Mouse (Mus musculus): ENCODE data around the gene Olfr513. TPM values are rescaled to one million over a fixed set of nuclear protein-coding genes. Genes with fewer than 3 reads are reported as not detected.

Olfr513 gene
- not detected in 2 replicates for polyA plus RNA-seq (2016; fragmentation: Nextera tagmentation; extraction: Ambion mirVana)

DNA sequence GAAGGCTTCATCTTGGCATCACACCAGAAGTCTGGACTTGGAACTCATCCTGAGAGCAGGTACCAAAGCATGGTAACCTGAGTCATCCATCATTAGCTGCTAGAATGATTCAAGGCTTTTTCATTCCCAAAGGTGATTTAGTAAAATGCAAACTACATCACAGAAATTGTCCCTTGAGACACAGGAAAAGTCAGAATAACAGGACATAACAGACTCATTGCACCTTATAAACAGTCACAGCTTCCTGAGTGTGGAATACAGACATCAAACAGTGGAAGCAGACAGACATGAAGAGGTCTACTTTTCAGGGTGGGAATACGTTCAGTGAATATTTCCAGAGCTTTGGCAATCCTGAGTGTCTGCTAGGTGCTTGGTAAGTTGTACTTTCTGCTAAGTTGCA, at the start of gene Olfr513:
Gene Olfr513, plus strand, starts transcription at position 301 of the 400 bp plus-strand sequence.
- Histone ChIP-seq H3K27ac (no peak within 1 kb of the TSS), H3K4me1 (replicated peaks) (no peaks in the 10 kb centered on the region), H3K27me3 (ENCODE audit: insufficient read depth, poor library complexity, severe bottlenecking) (no peaks in the 10 kb centered on the region), H3K36me3 (no peaks in the 10 kb centered on the region), H3K9me3 (no peaks in the 10 kb centered on the region), H3K4me3 (no peak within 1 kb of the TSS)
- no peak for DNase-seq (ENCODE audit: low spot score)
- 73% methylated on average over 1 of the region's 1 CpGs for WGBS

DNA sequence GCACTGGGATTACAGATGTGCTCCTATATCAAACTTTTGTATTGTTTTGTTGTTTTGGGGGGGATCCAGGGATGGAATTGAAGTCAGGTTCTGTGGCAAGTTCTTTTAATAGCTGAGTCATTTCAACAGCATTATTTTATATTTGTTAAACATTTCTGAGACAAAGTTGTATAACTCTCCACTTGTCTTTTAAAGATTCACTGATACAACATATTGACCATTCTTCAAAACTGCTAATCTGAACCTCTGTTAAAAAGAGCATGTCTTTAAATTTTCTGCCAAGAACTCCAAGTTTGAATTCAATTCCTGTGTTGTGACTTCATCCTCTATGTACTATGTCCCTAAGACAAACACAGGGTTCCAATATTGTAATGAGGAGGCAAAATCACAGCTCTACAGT, 37.8 kb upstream of the Olfr513 start, which contains the start of gene Olfr512:
Gene Olfr512, plus strand, starts transcription at position 301 of the 400 bp plus-strand sequence.
- no peaks in the 10 kb centered on the region for H3K27me3 ChIP-seq (ENCODE audit: insufficient read depth, poor library complexity, severe bottlenecking)

DNA sequence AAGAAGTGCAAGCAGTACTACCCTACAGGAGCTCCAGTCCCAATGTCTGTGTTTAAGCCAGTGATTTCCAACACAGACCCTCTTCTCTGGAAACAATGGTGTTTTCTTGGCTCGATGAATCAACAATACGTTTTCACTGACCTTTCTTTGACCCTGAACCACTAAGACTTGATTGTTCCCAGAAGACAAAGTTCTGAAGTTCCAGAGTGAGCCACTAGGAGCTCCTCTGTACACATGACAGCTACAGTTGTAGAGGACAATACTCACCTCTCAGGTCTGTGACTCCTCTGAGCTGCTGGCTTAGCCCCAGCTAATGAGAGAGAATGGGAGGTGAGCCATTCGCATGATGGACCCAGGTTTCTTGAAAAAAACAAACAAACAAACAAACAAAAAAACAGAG, 9.6 kb downstream of the Olfr513 start:
- H3K27me3 ChIP-seq (ENCODE audit: insufficient read depth, poor library complexity, severe bottlenecking), result no peaks in the 10 kb centered on the region
- WGBS, result 28% methylated on average over 3 of the region's 3 CpGs
- H3K27ac ChIP-seq, result no peak overlapping the region
- no peaks in the 10 kb centered on the region for H3K36me3 ChIP-seq
- no peaks in the 10 kb centered on the region for H3K9me3 ChIP-seq
- DNase-seq (ENCODE audit: low spot score), result no peak
- H3K4me1 ChIP-seq (replicated peaks), result peaks cover 5% of the 10 kb centered on the region
- no peak overlapping the region for H3K4me3 ChIP-seq

More for the DNA sequence above, 37.8 kb upstream of the Olfr513 start, which contains the start of gene Olfr512:
- no peaks in the 10 kb centered on the region for H3K9me3 ChIP-seq
- no peak within 1 kb of the TSS for H3K27ac ChIP-seq
- no peak for DNase-seq (ENCODE audit: low spot score)
- no peaks in the 10 kb centered on the region for H3K4me1 ChIP-seq (replicated peaks)
- no peak within 1 kb of the TSS for H3K4me3 ChIP-seq
- H3K36me3 ChIP-seq, result no peaks in the 10 kb centered on the region

DNA sequence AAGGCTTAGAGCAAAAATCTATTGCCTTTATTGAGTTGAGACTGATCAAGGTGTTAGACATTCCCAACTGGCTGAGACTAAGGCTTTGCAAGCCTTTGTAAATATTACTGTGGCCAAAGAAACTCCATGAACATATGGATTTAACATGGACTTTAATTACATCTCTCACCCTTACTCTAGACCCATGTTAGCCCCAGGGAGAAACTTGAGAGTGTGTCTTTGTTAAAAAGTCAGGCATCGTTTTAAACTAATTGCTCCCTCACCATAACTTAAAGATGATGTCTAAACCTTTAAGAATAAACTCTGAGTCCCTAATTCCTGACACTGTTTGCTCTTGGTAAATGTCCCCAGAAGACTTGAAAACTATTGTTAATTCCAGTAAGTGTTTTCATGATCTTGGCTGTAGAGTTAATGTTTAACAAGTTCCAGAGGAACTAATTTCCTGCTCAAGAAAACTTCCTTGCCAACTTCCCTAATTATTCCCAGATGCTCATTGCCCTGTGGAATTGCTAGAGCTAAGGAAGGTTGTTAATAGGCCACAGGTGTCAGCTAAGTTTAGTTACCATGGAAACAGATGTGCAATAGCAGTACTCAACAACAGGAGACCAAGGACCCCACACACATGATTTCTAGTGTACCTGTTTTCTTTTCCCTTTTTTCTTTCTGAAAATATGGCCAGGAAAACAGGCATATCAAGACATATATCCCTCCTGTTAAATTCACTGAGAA, 46.6 kb downstream of the Olfr513 start:
- H3K9me3 ChIP-seq, result no peaks in the 10 kb centered on the region
- no peak overlapping the region for H3K27ac ChIP-seq
- no peaks in the 10 kb centered on the region for H3K27me3 ChIP-seq (ENCODE audit: insufficient read depth, poor library complexity, severe bottlenecking)
- no peak for DNase-seq (ENCODE audit: low spot score)
- no peaks in the 10 kb centered on the region for H3K36me3 ChIP-seq
- WGBS, result 58% methylated on average over 1 of the region's 1 CpGs
- H3K4me1 ChIP-seq (replicated peaks), result no peaks in the 10 kb centered on the region
- no peak overlapping the region for H3K4me3 ChIP-seq

Other genes with a start within 250 kb of the Olfr513 start
- not detected in 2 replicates for gene Olfr502, start 225.9 kb upstream of the Olfr513 start, polyA plus RNA-seq (2016; fragmentation: Nextera tagmentation; extraction: Ambion mirVana)
- gene Olfr503, start 206.4 kb upstream of the Olfr513 start, polyA plus RNA-seq (2016; fragmentation: Nextera tagmentation; extraction: Ambion mirVana), result not detected in 2 replicates
- gene Olfr504, start 185.2 kb upstream of the Olfr513 start, polyA plus RNA-seq (2016; fragmentation: Nextera tagmentation; extraction: Ambion mirVana), result not detected in 2 replicates
- gene Olfr506, start 140.2 kb upstream of the Olfr513 start, polyA plus RNA-seq (2016; fragmentation: Nextera tagmentation; extraction: Ambion mirVana), result not detected in 2 replicates
- not detected in 2 replicates for gene Olfr507, start 129.2 kb upstream of the Olfr513 start, polyA plus RNA-seq (2016; fragmentation: Nextera tagmentation; extraction: Ambion mirVana)
- gene Olfr508, start 121.0 kb upstream of the Olfr513 start, polyA plus RNA-seq (2016; fragmentation: Nextera tagmentation; extraction: Ambion mirVana), result not detected in 2 replicates
- not detected in 2 replicates for gene Olfr509, start 99.1 kb upstream of the Olfr513 start, polyA plus RNA-seq (2016; fragmentation: Nextera tagmentation; extraction: Ambion mirVana)
- not detected in 2 replicates for gene Olfr510, start 84.6 kb upstream of the Olfr513 start, polyA plus RNA-seq (2016; fragmentation: Nextera tagmentation; extraction: Ambion mirVana)
- not detected in 2 replicates for gene Olfr512, start 37.7 kb upstream of the Olfr513 start, polyA plus RNA-seq (2016; fragmentation: Nextera tagmentation; extraction: Ambion mirVana)
- not detected in 2 replicates for gene Olfr514, start 75.0 kb downstream of the Olfr513 start, polyA plus RNA-seq (2016; fragmentation: Nextera tagmentation; extraction: Ambion mirVana)
- not detected in 2 replicates for gene Olfr516, start 99.6 kb downstream of the Olfr513 start, polyA plus RNA-seq (2016; fragmentation: Nextera tagmentation; extraction: Ambion mirVana)
- gene Olfr517, start 121.4 kb downstream of the Olfr513 start, polyA plus RNA-seq (2016; fragmentation: Nextera tagmentation; extraction: Ambion mirVana), result not detected in 2 replicates
- not detected in 2 replicates for gene Olfr518, start 134.0 kb downstream of the Olfr513 start, polyA plus RNA-seq (2016; fragmentation: Nextera tagmentation; extraction: Ambion mirVana)
- gene Olfr519, start 143.4 kb downstream of the Olfr513 start, polyA plus RNA-seq (2016; fragmentation: Nextera tagmentation; extraction: Ambion mirVana), result not detected in 2 replicates
- gene Nlrp10, start 179.2 kb downstream of the Olfr513 start, polyA plus RNA-seq (2016; fragmentation: Nextera tagmentation; extraction: Ambion mirVana), result 0.15 TPM in 1 of 2 replicates, not detected in the other
- gene Eif3f, start 183.4 kb downstream of the Olfr513 start, polyA plus RNA-seq (2016; fragmentation: Nextera tagmentation; extraction: Ambion mirVana), result 77.2 and 84.5 TPM in 2 replicates
- gene Tub, start 199.4 kb downstream of the Olfr513 start, polyA plus RNA-seq (2016; fragmentation: Nextera tagmentation; extraction: Ambion mirVana), result 5.7 and 11.0 TPM in 2 replicates

Measured in hindbrain, embryonic 10.5 days (tissue).